Mouse (Mus musculus): ENCODE data around the gene Zfp398. TPM values are rescaled to one million over a fixed set of nuclear protein-coding genes. Genes with fewer than 3 reads are reported as not detected.

Zfp398 gene
- 24.2 and 25.1 TPM in 2 replicates for total RNA-seq (2014; rRNA removed)
- polyA plus RNA-seq (2015; fragmentation: Nextera tagmentation; extraction: Ambion mirVana): 12.6 and 13.0 TPM in 2 replicates

- TF ChIP-seq CTCF (IDR thresholded peaks at IDR 0.05; ENCODE audit: low read depth): peak; percentile 83
- WGBS: under 1% methylated on average over 50 of the region's 52 CpGs
- peaks cover 11% of the 10 kb centered on the region for H3K4me1 ChIP-seq (ENCODE audit: insufficient read depth, low read length)
Measured at GRCm38 (mm10) chr6:47835482-47835983, at the start of gene Zfp398. TSS of gene Zfp398 (plus strand) at chr6:47835661.

GRCm38 (mm10) chr6:47787941-47788736, 47.3 kb upstream of the Zfp398 start:
- Histone ChIP-seq H3K27ac (peak overlapping the region; percentile 94), H3K27me3 (ENCODE audit: insufficient read depth, low read length) (no peaks in the 10 kb centered on the region), H3K4me2 (ENCODE audit: low read depth, low read length) (peak overlapping the region; percentile 64), H3K36me3 (ENCODE audit: insufficient read depth, low read length) (no peaks in the 10 kb centered on the region), H3K4me1 (ENCODE audit: insufficient read depth, low read length) (peaks cover 5% of the 10 kb centered on the region; the same call in 1 of the 2 replicates), H3K9ac (replicated peaks; ENCODE audit: low read length) (peak overlapping the region; percentile 74), H3K9me3 (ENCODE audit: low read length) (no peaks in the 10 kb centered on the region), H3K4me3 (ENCODE audit: low read length) (peak overlapping the region; percentile 48)
- DNase-seq (ENCODE audit: low spot score) (peak; percentile 94), ATAC-seq (peak; percentile 95)
- WGBS: under 1% methylated on average over 18 of the region's 18 CpGs
- peak; percentile 45 for TF ChIP-seq CTCF (IDR thresholded peaks at IDR 0.05; ENCODE audit: low read depth)

More at GRCm38 (mm10) chr6:47835482-47835983, at the start of gene Zfp398:
- Histone ChIP-seq H3K4me2 (ENCODE audit: low read depth, low read length) (peak within 1 kb of the TSS; percentile 80), H3K4me3 (ENCODE audit: low read length) (peak within 1 kb of the TSS; percentile 92), H3K36me3 (ENCODE audit: insufficient read depth, low read length) (0 out of 2 replicates have a peak, but pooled peaks cover 4% of the 10 kb centered on the region), H3K27me3 (ENCODE audit: insufficient read depth, low read length) (no peaks in the 10 kb centered on the region), H3K9ac (replicated peaks; ENCODE audit: low read length) (peak within 1 kb of the TSS; percentile 98), H3K9me3 (ENCODE audit: low read length) (no peaks in the 10 kb centered on the region), H3K27ac (peak within 1 kb of the TSS; percentile 99)
- ATAC-seq: peak; percentile 96
- DNase-seq (ENCODE audit: low spot score): peak; percentile 96

- Histone ChIP-seq H3K27me3 (ENCODE audit: insufficient read depth, low read length) (no peaks in the 10 kb centered on the region), H3K27ac (peak overlapping the region; percentile 94), H3K9ac (replicated peaks; ENCODE audit: low read length) (peak overlapping the region; percentile 74), H3K4me2 (ENCODE audit: low read depth, low read length) (peak overlapping the region; percentile 64), H3K4me3 (ENCODE audit: low read length) (peak overlapping the region; percentile 48), H3K4me1 (ENCODE audit: insufficient read depth, low read length) (peaks cover 5% of the 10 kb centered on the region; the same call in 1 of the 2 replicates), H3K9me3 (ENCODE audit: low read length) (no peaks in the 10 kb centered on the region), H3K36me3 (ENCODE audit: insufficient read depth, low read length) (no peaks in the 10 kb centered on the region)
- DNase-seq (ENCODE audit: low spot score) (peak; percentile 26), ATAC-seq (0 out of 2 replicates have a peak, but pooled peaks have one; percentile 16)
- TF ChIP-seq CTCF (IDR thresholded peaks at IDR 0.05; ENCODE audit: low read depth): no peak
- WGBS: 23% methylated on average over 3 of the region's 3 CpGs
Measured at GRCm38 (mm10) chr6:47788821-47789220, 46.6 kb upstream of the Zfp398 start.

- ATAC-seq (no peak), DNase-seq (ENCODE audit: low spot score) (peak; percentile 16)
- no peak overlapping the region for H3K9ac ChIP-seq (replicated peaks; ENCODE audit: low read length)
- H3K4me3 ChIP-seq (ENCODE audit: low read length): no peak overlapping the region
- WGBS: 59% methylated on average over 2 of the region's 2 CpGs
- H3K4me1 ChIP-seq (ENCODE audit: insufficient read depth, low read length): peaks cover 5% of the 10 kb centered on the region; the same call in 1 of the 2 replicates
- TF ChIP-seq CTCF (IDR thresholded peaks at IDR 0.05; ENCODE audit: low read depth): no peak
- no peak overlapping the region for H3K4me2 ChIP-seq (ENCODE audit: low read depth, low read length)
- H3K27me3 ChIP-seq (ENCODE audit: insufficient read depth, low read length): no peaks in the 10 kb centered on the region
- no peak overlapping the region for H3K27ac ChIP-seq
- no peaks in the 10 kb centered on the region for H3K9me3 ChIP-seq (ENCODE audit: low read length)
- H3K36me3 ChIP-seq (ENCODE audit: insufficient read depth, low read length): peaks cover 9% of the 10 kb centered on the region; the same call in 1 of the 2 replicates
Measured at GRCm38 (mm10) chr6:47790745-47791144, 44.7 kb upstream of the Zfp398 start.

GRCm38 (mm10) chr6:47792533-47792932, 42.9 kb upstream of the Zfp398 start:
- ATAC-seq (no peak), DNase-seq (ENCODE audit: low spot score) (no peak)
- peaks cover 24% of the 10 kb centered on the region for H3K36me3 ChIP-seq (ENCODE audit: insufficient read depth, low read length)
- 92% methylated on average over 2 of the region's 2 CpGs for WGBS
- H3K9ac ChIP-seq (replicated peaks; ENCODE audit: low read length): no peak overlapping the region
- H3K27ac ChIP-seq: no peak overlapping the region
- peaks cover 5% of the 10 kb centered on the region; the same call in 1 of the 2 replicates for H3K4me1 ChIP-seq (ENCODE audit: insufficient read depth, low read length)
- TF ChIP-seq CTCF (IDR thresholded peaks at IDR 0.05; ENCODE audit: low read depth): no peak
- no peak overlapping the region for H3K4me2 ChIP-seq (ENCODE audit: low read depth, low read length)
- no peaks in the 10 kb centered on the region for H3K9me3 ChIP-seq (ENCODE audit: low read length)
- H3K27me3 ChIP-seq (ENCODE audit: insufficient read depth, low read length): no peaks in the 10 kb centered on the region
- no peak overlapping the region for H3K4me3 ChIP-seq (ENCODE audit: low read length)

- TF ChIP-seq CTCF (IDR thresholded peaks at IDR 0.05; ENCODE audit: low read depth): no peak
- H3K9ac ChIP-seq (replicated peaks; ENCODE audit: low read length): no peak overlapping the region
- H3K9me3 ChIP-seq (ENCODE audit: low read length): no peaks in the 10 kb centered on the region
- 71% methylated on average over 5 of the region's 5 CpGs for WGBS
- peaks cover 5% of the 10 kb centered on the region; the same call in 1 of the 2 replicates for H3K4me1 ChIP-seq (ENCODE audit: insufficient read depth, low read length)
- H3K27me3 ChIP-seq (ENCODE audit: insufficient read depth, low read length): no peaks in the 10 kb centered on the region
- H3K4me3 ChIP-seq (ENCODE audit: low read length): no peak overlapping the region
- no peak for DNase-seq (ENCODE audit: low spot score)
- H3K4me2 ChIP-seq (ENCODE audit: low read depth, low read length): no peak overlapping the region
- no peak for ATAC-seq
- no peak overlapping the region for H3K27ac ChIP-seq
- peaks cover 32% of the 10 kb centered on the region for H3K36me3 ChIP-seq (ENCODE audit: insufficient read depth, low read length)
Measured at GRCm38 (mm10) chr6:47793284-47793683, 42.2 kb upstream of the Zfp398 start.

Measured in hindbrain, postnatal 0 days (tissue).